Mouse (Mus musculus) lung, postnatal 0 days (tissue): ENCODE results near the gene Clip4.

Experiments used
- CTCF ChIP-seq: IDR thresholded peaks from 2 replicates; pipeline ENCODE4 v1.5.1; 2016; ENCODE audit warnings: antibody characterized with exemption, mild to moderate bottlenecking
- EP300 ChIP-seq: IDR thresholded peaks from 2 replicates; pipeline ENCODE4 v1.6.1; 2016; ENCODE audit warnings: antibody characterized with exemption, mild to moderate bottlenecking, control low read depth

- TF ChIP-seq CTCF (no peak), EP300 (no peak)
Measured at GRCm38 (mm10) chr17:71795521-71796205, 27.4 kb downstream of the Clip4 start.
